Mouse (Mus musculus): ENCODE data around the gene C87436. TPM values are rescaled to one million over a fixed set of nuclear protein-coding genes. Genes with fewer than 3 reads are reported as not detected.

The C87436 gene
- polyA plus RNA-seq, 1 experiment from 2014 or later = 25.6 TPM

DNA sequence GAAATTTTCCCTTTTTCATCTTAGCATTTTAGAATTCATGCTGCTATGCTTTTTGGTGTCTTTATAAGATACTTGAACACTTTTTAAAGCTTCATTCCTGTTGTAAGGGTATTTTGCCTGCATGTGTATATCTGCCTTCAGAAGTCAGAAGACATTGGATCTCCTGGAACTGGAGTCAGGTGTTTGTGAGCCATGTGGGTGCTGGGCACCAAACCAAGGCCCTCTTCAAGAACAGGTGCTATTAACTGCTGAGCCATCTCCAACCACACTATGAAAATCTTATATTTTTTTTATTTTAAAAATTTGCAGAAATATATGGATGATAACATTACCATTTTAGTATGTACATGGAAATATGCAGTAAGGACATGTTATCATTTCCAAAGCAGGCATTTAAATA is 31.9 kb upstream of the C87436 start:
- H3K4me2 ChIP-seq (replicated peaks; ENCODE audit: low read depth, low read length) = peak overlapping the region; percentile 70
- no peaks in the 10 kb centered on the region for H3K36me3 ChIP-seq (ENCODE audit: control insufficient read depth, insufficient read depth, low read length)
- H3K27ac ChIP-seq (ENCODE audit: low read depth, low read length) = no peak overlapping the region
- DNase-seq (ENCODE audit: low spot score) (no peak), ATAC-seq (ENCODE audit: low FRiP score) (no peak)
- H3K9me3 ChIP-seq (ENCODE audit: control insufficient read depth, low read length) = no peaks in the 10 kb centered on the region
- H3K9ac ChIP-seq (ENCODE audit: low read depth, low read length) = no peak overlapping the region; the same call in 1 of the 2 replicates
- H3K4me3 ChIP-seq (ENCODE audit: low read depth, low read length) = peak overlapping the region; percentile 88; the same call in 1 of the 2 replicates
- no peaks in the 10 kb centered on the region for H3K27me3 ChIP-seq (ENCODE audit: control insufficient read depth, insufficient read depth, low read length)
- H3K4me1 ChIP-seq (replicated peaks; ENCODE audit: control insufficient read depth, insufficient read depth, low read length) = no peaks in the 10 kb centered on the region

GRCm38 (mm10) chr6:86418711-86419110 is 19.5 kb upstream of the C87436 start:
- no peak overlapping the region for H3K27ac ChIP-seq (ENCODE audit: low read depth, low read length)
- peaks cover 9% of the 10 kb centered on the region for H3K36me3 ChIP-seq (ENCODE audit: control insufficient read depth, insufficient read depth, low read length)
- ATAC-seq (ENCODE audit: low FRiP score) (no peak), DNase-seq (ENCODE audit: low spot score) (no peak)
- no peaks in the 10 kb centered on the region for H3K9me3 ChIP-seq (ENCODE audit: control insufficient read depth, low read length)
- no peak overlapping the region for H3K4me3 ChIP-seq (ENCODE audit: low read depth, low read length)
- no peak overlapping the region for H3K4me2 ChIP-seq (replicated peaks; ENCODE audit: low read depth, low read length)
- no peaks in the 10 kb centered on the region for H3K4me1 ChIP-seq (replicated peaks; ENCODE audit: control insufficient read depth, insufficient read depth, low read length)
- WGBS = 91% methylated on average over 6 of the region's 6 CpGs
- H3K9ac ChIP-seq (ENCODE audit: low read depth, low read length) = no peak overlapping the region
- H3K27me3 ChIP-seq (ENCODE audit: control insufficient read depth, insufficient read depth, low read length) = no peaks in the 10 kb centered on the region

DNA sequence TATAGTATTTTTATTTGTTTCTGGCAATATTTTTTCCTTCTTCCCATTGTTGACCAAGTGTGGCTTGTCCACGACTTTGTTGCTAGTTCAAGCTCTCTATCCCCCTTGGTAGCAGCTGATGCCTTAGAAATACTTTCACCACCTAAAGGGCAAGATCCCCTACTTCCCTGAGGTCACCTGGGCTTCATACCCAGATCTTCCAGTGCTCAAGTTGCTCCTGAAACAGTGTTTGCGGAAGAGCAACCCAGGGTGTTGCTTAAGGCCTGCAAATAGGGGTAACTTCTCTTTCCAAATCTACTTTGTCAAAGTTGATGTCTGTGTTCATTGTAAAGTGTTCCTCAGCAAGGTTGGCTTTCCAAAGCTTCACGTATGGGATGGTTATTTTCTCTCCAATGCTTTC is 18.9 kb upstream of the C87436 start:
- Histone ChIP-seq H3K4me2 (replicated peaks; ENCODE audit: low read depth, low read length) (no peak overlapping the region), H3K36me3 (ENCODE audit: control insufficient read depth, insufficient read depth, low read length) (peaks cover 9% of the 10 kb centered on the region), H3K4me3 (ENCODE audit: low read depth, low read length) (no peak overlapping the region), H3K4me1 (replicated peaks; ENCODE audit: control insufficient read depth, insufficient read depth, low read length) (no peaks in the 10 kb centered on the region), H3K27ac (ENCODE audit: low read depth, low read length) (no peak overlapping the region), H3K9me3 (ENCODE audit: control insufficient read depth, low read length) (no peaks in the 10 kb centered on the region), H3K9ac (ENCODE audit: low read depth, low read length) (no peak overlapping the region), H3K27me3 (ENCODE audit: control insufficient read depth, insufficient read depth, low read length) (no peaks in the 10 kb centered on the region)
- ATAC-seq (ENCODE audit: low FRiP score) (no peak), DNase-seq (ENCODE audit: low spot score) (no peak)
- WGBS = 90% methylated on average over 3 of the region's 3 CpGs

- no peaks in the 10 kb centered on the region for H3K27me3 ChIP-seq (ENCODE audit: control insufficient read depth, insufficient read depth, low read length)
- H3K27ac ChIP-seq (ENCODE audit: low read depth, low read length) = no peak overlapping the region
- H3K9ac ChIP-seq (ENCODE audit: low read depth, low read length) = no peak overlapping the region
- peak; percentile 55 for DNase-seq (ENCODE audit: low spot score)
- 71% methylated on average over 6 of the region's 6 CpGs for WGBS
- H3K4me2 ChIP-seq (replicated peaks; ENCODE audit: low read depth, low read length) = no peak overlapping the region
- H3K9me3 ChIP-seq (ENCODE audit: control insufficient read depth, low read length) = no peaks in the 10 kb centered on the region
- no peaks in the 10 kb centered on the region for H3K4me1 ChIP-seq (replicated peaks; ENCODE audit: control insufficient read depth, insufficient read depth, low read length)
- peaks cover 9% of the 10 kb centered on the region for H3K36me3 ChIP-seq (ENCODE audit: control insufficient read depth, insufficient read depth, low read length)
- ATAC-seq (ENCODE audit: low FRiP score) = no peak
- H3K4me3 ChIP-seq (ENCODE audit: low read depth, low read length) = no peak overlapping the region
Measured at GRCm38 (mm10) chr6:86420491-86420890, 17.7 kb upstream of the C87436 start.

DNA sequence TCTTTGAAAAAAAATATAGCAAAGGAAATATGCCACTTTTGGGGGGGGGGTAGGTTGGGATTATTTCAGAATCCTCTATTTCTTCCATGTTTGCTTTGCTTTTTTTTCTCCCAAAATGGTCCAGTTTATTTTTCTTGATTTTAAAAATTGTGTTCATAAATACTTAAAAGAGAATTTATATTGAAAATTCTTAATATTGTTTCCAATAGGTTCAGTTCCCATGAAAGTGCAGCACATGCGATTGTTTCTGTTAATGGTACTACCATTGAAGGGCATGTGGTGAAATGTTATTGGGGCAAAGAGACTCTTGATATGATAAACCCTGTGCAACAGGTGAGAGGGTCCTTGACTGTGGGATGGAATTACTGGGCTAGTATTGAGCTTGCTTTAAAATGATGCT is 11.8 kb upstream of the C87436 start, which contains the start of gene Gm44790:
Gene Gm44790 (plus strand): TSS at position 301 of the 400 bp plus-strand sequence.
- peaks cover 9% of the 10 kb centered on the region for H3K36me3 ChIP-seq (ENCODE audit: control insufficient read depth, insufficient read depth, low read length)
- no peak for ATAC-seq (ENCODE audit: low FRiP score)

GRCm38 (mm10) chr6:86431531-86431930 is 6.6 kb upstream of the C87436 start:
- ATAC-seq (ENCODE audit: low FRiP score) = no peak
- 98% methylated on average over 3 of the region's 3 CpGs for WGBS
- DNase-seq (ENCODE audit: low spot score) = no peak

More for the DNA sequence above, 11.8 kb upstream of the C87436 start, which contains the start of gene Gm44790:
- WGBS = 96% methylated on average over 1 of the region's 1 CpGs
- Histone ChIP-seq H3K4me2 (replicated peaks; ENCODE audit: low read depth, low read length) (no peak within 1 kb of the TSS), H3K27me3 (ENCODE audit: control insufficient read depth, insufficient read depth, low read length) (no peaks in the 10 kb centered on the region), H3K4me1 (replicated peaks; ENCODE audit: control insufficient read depth, insufficient read depth, low read length) (no peaks in the 10 kb centered on the region), H3K9me3 (ENCODE audit: control insufficient read depth, low read length) (no peaks in the 10 kb centered on the region), H3K9ac (ENCODE audit: low read depth, low read length) (no peak within 1 kb of the TSS), H3K4me3 (ENCODE audit: low read depth, low read length) (no peak within 1 kb of the TSS), H3K27ac (ENCODE audit: low read depth, low read length) (no peak within 1 kb of the TSS)
- no peak for DNase-seq (ENCODE audit: low spot score)

DNA sequence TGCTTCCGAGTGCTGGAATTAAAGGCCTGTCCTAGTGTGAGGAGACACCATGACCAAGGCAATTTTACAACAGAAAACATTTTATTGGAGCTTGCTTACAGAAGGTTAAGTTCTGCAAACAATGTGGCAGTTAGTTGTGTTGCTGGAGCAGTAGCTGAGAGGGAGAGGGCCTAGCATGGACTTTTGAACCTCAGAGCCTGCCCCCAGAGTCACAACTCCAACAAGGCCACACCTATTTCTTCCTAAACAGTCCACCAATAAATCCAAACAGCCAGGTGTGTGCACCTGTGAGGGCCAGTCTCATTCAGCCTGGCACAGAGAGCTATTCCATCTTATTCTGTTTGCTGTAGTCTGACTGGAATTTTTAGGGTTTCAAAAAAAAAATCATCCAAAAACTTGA is 4.5 kb upstream of the C87436 start:
- no peaks in the 10 kb centered on the region for H3K27me3 ChIP-seq (ENCODE audit: control insufficient read depth, insufficient read depth, low read length)
- H3K9me3 ChIP-seq (ENCODE audit: control insufficient read depth, low read length) = no peaks in the 10 kb centered on the region
- WGBS = 95% methylated on average over 1 of the region's 1 CpGs
- no peaks in the 10 kb centered on the region for H3K36me3 ChIP-seq (ENCODE audit: control insufficient read depth, insufficient read depth, low read length)
- H3K4me2 ChIP-seq (replicated peaks; ENCODE audit: low read depth, low read length) = no peak overlapping the region
- no peak for DNase-seq (ENCODE audit: low spot score)
- ATAC-seq (ENCODE audit: low FRiP score) = no peak
- H3K9ac ChIP-seq (ENCODE audit: low read depth, low read length) = no peak overlapping the region
- no peak overlapping the region for H3K27ac ChIP-seq (ENCODE audit: low read depth, low read length)
- H3K4me1 ChIP-seq (replicated peaks; ENCODE audit: control insufficient read depth, insufficient read depth, low read length) = no peaks in the 10 kb centered on the region
- no peak overlapping the region for H3K4me3 ChIP-seq (ENCODE audit: low read depth, low read length)

More at GRCm38 (mm10) chr6:86431531-86431930, 6.6 kb upstream of the C87436 start:
- H3K4me1 ChIP-seq (replicated peaks; ENCODE audit: control insufficient read depth, insufficient read depth, low read length) = no peaks in the 10 kb centered on the region
- no peak overlapping the region for H3K27ac ChIP-seq (ENCODE audit: low read depth, low read length)
- no peak overlapping the region for H3K4me3 ChIP-seq (ENCODE audit: low read depth, low read length)
- no peak overlapping the region for H3K9ac ChIP-seq (ENCODE audit: low read depth, low read length)
- peaks cover 5% of the 10 kb centered on the region; the same call in 1 of the 2 replicates for H3K36me3 ChIP-seq (ENCODE audit: control insufficient read depth, insufficient read depth, low read length)
- no peaks in the 10 kb centered on the region for H3K27me3 ChIP-seq (ENCODE audit: control insufficient read depth, insufficient read depth, low read length)
- no peak overlapping the region for H3K4me2 ChIP-seq (replicated peaks; ENCODE audit: low read depth, low read length)
- H3K9me3 ChIP-seq (ENCODE audit: control insufficient read depth, low read length) = no peaks in the 10 kb centered on the region

DNA sequence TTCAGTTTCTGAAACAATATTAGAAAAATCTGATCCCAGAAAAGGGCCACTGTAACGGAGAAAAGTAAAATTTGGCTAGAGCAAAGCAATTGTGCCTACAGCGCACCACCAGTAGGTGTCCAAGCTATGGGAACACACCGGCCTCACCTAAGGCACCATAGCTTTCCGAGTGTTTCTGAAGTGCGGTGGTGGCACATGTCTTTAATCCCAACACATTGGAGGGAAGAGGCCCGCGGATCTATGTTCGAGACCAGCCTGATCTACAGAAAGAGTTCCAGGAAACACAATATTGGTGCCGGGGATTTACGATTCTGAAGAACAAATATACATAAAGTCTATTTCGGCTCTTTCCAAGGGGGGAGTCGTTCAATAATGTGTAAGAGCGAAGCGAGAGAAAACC is 463 bp upstream of the C87436 start:
- ATAC-seq (ENCODE audit: low FRiP score) = peak; percentile 60
- peak; percentile 62 for DNase-seq (ENCODE audit: low spot score)
- no peaks in the 10 kb centered on the region; the same call in 1 of the 2 replicates for H3K4me1 ChIP-seq (replicated peaks; ENCODE audit: control insufficient read depth, insufficient read depth, low read length)
- no peaks in the 10 kb centered on the region for H3K9me3 ChIP-seq (ENCODE audit: control insufficient read depth, low read length)
- peak overlapping the region; percentile 51 for H3K4me2 ChIP-seq (replicated peaks; ENCODE audit: low read depth, low read length)
- H3K4me3 ChIP-seq (ENCODE audit: low read depth, low read length) = peak overlapping the region; percentile 56
- no peaks in the 10 kb centered on the region for H3K36me3 ChIP-seq (ENCODE audit: control insufficient read depth, insufficient read depth, low read length)
- H3K27me3 ChIP-seq (ENCODE audit: control insufficient read depth, insufficient read depth, low read length) = no peaks in the 10 kb centered on the region
- H3K9ac ChIP-seq (ENCODE audit: low read depth, low read length) = peak overlapping the region; percentile 48
- H3K27ac ChIP-seq (ENCODE audit: low read depth, low read length) = peak overlapping the region; percentile 84; the same call in 1 of the 2 replicates
- WGBS = 3% methylated on average over 14 of the region's 14 CpGs

GRCm38 (mm10) chr6:86439119-86439496 is 934 bp downstream of the C87436 start:
- no peaks in the 10 kb centered on the region for H3K9me3 ChIP-seq (ENCODE audit: control insufficient read depth, low read length)
- peak overlapping the region; percentile 59 for H3K4me2 ChIP-seq (replicated peaks; ENCODE audit: low read depth, low read length)
- peaks cover 5% of the 10 kb centered on the region; the same call in 1 of the 2 replicates for H3K36me3 ChIP-seq (ENCODE audit: control insufficient read depth, insufficient read depth, low read length)
- no peak for DNase-seq (ENCODE audit: low spot score)
- H3K4me3 ChIP-seq (ENCODE audit: low read depth, low read length) = peak overlapping the region; percentile 56
- peak overlapping the region; percentile 75 for H3K27ac ChIP-seq (ENCODE audit: low read depth, low read length)
- 4% methylated on average over 13 of the region's 13 CpGs for WGBS
- H3K4me1 ChIP-seq (replicated peaks; ENCODE audit: control insufficient read depth, insufficient read depth, low read length) = no peaks in the 10 kb centered on the region; the same call in 1 of the 2 replicates
- no peaks in the 10 kb centered on the region for H3K27me3 ChIP-seq (ENCODE audit: control insufficient read depth, insufficient read depth, low read length)
- peak overlapping the region; percentile 48 for H3K9ac ChIP-seq (ENCODE audit: low read depth, low read length)
- no peak for ATAC-seq (ENCODE audit: low FRiP score)

Measured in hindbrain, embryonic 11.5 days (tissue).